Mouse (Mus musculus) erythroblast, embryonic 14.5 days (primary cell): ENCODE results near the gene Chchd3.

Experiments
- GATA1 ChIP-seq: IDR thresholded peaks from 2 replicates; pipeline ENCODE4 v1.6.1; 2012; ENCODE audit warnings: low read length, inconsistent platforms, mixed read lengths
- TAL1 ChIP-seq: IDR thresholded peaks from 3 replicates; pipeline ENCODE4 v1.6.1; 2012; ENCODE audit warnings: low read length, inconsistent platforms, mixed read lengths

DNA sequence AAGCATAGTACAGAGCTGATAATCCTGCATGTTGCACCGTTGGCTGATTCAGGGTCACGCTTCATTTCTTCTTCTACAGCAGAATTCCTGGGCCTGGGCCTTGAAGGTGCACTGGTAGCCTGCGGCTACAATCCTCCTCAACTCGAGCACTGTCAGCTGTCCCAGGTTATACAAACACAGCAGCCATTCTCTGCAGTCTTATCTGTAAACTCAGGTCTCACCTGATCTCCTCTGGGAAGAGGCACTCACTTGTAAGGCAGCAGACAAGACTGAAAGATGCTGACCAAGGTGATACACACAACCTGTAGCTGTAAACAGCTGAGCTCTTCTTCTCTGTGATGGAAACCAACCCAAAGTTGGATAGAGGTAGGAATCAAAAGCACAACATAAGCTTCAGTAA, 5.1 kb downstream of the Chchd3 start:
- TF ChIP-seq GATA1 (no peak), TAL1 (no peak; the same call in 2 of the 3 replicates)
